Mouse (Mus musculus) olfactory bulb, adult 2 months (tissue): ENCODE measurements around the gene Dlx6. TPM values are rescaled to one million over a fixed set of nuclear protein-coding genes. Genes with fewer than 3 reads are reported as not detected.
A peak's percentile ranks its signal among the peaks of the same experiment; 100 is the strongest.

Experiments used
- H3K27ac ChIP-seq: fragments of 200-500 bp; 2 replicates; pipeline ENCODE4 v1.5.1; 2012; ENCODE audit warnings: low read depth, low read length; ENCODE audit not compliant: insufficient read depth
- H3K4me1 ChIP-seq: fragments of 200-500 bp; 2 replicates; pipeline ENCODE4 v1.6.1; 2012; ENCODE audit warnings: low read length; ENCODE audit not compliant: control insufficient read depth, insufficient read depth
- H3K4me3 ChIP-seq: fragments of 200-500 bp; 2 replicates; pipeline ENCODE4 v1.5.1; 2012; ENCODE audit warnings: mild to moderate bottlenecking, low read depth, low read length, moderate library complexity; ENCODE audit not compliant: insufficient read depth
- CTCF ChIP-seq: fragments of 200-500 bp; IDR thresholded peaks from 2 replicates; pipeline ENCODE4 v1.5.1; 2012; ENCODE audit warnings: low read depth, mild to moderate bottlenecking, low read length, moderate library complexity; ENCODE audit not compliant: insufficient read depth
- POLR2A ChIP-seq: fragments of 200-500 bp; IDR thresholded peaks from 2 replicates; pipeline ENCODE4 v1.6.1; 2012; ENCODE audit warnings: mild to moderate bottlenecking, low read depth, low read length, moderate library complexity; ENCODE audit not compliant: insufficient read depth
- WGBS: fragments of 180-500 bp; shearing (Covaris S2); methylation state at CpG from one replicate; pipeline ENCODE4 v1.1.7; 2018; 5-methylcytosine and 5-hydroxymethylcytosine counted together
- polyA plus RNA-seq: library from polyadenylated mRNA; stranded (reverse); fragments of >200 nt; gene quantifications from 2 replicates; pipeline ENCODE4 v1.2.4, GENCODE M21; 2012; ENCODE audit warnings: low replicate concordance; ENCODE audit not compliant: missing spikeins, insufficient read depth, insufficient read length

The Dlx6 gene
- polyA plus RNA-seq, 1 experiment: not detected

DNA sequence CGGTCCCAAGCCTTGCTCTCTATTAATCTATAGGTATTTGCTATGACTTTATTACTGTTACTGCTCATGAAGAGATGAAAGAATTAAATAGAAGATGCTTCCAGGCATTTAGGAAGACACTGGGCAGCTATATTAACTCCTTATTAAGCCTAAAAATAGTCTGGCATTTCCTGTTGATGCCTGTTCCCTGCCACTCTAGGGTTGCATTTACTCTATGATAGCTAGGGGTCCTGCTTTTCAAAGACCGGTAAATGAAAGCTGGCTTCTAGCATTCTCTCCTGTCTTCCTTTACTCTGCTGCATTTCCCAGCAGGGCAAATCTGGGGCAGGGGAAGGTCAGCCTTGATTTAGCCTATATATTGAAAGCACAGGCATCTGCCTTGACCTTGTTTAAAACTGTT is 5.4 kb upstream of the Dlx6 start:
- Histone ChIP-seq H3K27ac (peak overlapping the region; percentile 99), H3K4me3 (no peak overlapping the region), H3K4me1 (peaks cover 11% of the 10 kb centered on the region)
- WGBS: 8% methylated on average over 2 of the region's 2 CpGs
- no peak for TF ChIP-seq CTCF
- TF ChIP-seq POLR2A: no peak

DNA sequence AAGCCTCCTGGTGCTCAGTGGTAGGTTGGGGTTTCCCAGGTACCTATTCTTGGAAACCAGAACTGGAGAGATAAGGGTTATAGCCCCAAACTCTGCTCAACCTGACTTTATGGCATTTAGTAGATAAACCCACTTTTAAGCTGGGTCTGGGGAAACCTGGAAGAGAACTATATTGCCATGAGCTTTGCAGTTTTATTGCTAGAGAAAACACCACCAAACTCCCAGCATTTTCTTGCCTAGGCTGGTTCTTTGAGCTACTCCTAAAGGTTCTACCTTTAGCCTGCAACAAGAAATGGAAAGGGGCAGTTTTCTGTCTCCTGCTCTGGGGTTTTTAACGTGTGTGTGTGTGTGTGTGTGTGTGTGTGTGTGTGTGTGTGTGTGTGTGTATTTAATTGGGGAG is 4.6 kb upstream of the Dlx6 start:
- H3K4me3 ChIP-seq: no peak overlapping the region
- peaks cover 11% of the 10 kb centered on the region for H3K4me1 ChIP-seq
- peak overlapping the region; percentile 99 for H3K27ac ChIP-seq
- TF ChIP-seq POLR2A (no peak), CTCF (no peak)
- WGBS: 0% methylated on average over 1 of the region's 1 CpGs

DNA sequence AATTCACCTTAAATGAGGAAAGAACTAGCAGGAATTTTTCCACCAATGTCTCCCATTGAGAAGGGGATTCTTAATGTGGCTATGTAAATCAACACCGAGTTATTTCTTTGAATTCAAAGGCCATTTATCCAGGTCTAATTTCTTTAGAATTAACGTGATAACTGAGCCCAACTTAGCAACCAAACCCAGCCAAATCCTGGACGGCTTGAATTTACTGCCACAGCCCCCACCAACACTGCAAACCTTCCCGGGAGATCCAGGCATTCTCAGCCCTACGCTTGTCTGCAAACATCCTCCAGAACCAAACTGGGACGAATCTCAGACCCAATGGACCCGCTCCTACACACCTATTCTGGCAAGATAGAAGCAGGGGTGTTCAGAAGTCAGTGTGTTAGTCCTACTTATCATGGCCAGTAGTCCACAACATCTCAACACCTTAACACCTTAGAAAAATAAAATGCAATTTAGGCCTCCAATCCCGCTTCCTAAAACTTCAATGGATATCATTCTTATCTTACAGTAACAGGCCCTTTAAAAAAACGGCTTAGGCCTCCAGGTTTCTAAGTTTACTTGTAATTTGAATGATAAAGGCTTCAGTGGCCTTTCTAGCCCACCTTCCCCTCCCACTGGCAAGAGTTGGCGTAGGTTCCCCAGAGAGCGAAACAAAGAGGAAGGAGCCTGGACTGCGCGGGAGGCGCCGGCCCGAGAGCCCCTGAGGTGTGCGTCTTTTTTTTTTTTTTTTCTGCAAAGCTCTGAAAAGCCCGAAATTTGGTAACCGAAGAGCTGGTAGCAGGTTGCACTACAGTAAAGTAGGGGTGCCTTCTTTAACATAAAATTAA is 3.8 kb upstream of the Dlx6 start:
- H3K27ac ChIP-seq: peak overlapping the region; percentile 99
- 2% methylated on average over 19 of the region's 19 CpGs for WGBS
- no peak for TF ChIP-seq CTCF
- TF ChIP-seq POLR2A: no peak
- H3K4me3 ChIP-seq: peak overlapping the region; percentile 81
- H3K4me1 ChIP-seq: peaks cover 8% of the 10 kb centered on the region

DNA sequence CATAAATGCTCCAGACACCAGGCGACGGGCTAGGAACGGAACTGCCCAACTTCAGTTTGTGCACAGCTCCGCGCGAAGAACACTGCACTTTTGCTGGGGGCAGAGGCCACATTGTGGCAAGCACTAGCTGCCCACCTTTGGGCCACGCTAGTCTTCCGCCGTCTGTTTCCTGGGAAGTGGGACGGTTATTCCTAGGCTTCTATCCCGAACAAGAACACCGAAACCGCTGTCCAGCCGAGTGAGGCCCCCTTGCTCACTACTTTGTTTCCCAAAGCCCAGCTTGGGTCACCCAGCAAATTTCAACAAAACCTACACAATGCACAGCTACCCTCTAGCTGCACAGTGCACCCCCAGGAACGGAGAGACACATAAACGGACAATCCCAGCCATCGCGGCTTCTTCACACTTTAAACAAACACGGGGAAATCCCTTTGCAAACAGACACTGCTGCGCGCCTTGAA is 3.2 kb upstream of the Dlx6 start:
- WGBS: 1% methylated on average over 21 of the region's 21 CpGs
- no peak for TF ChIP-seq POLR2A
- Histone ChIP-seq H3K4me3 (peak overlapping the region; percentile 81), H3K4me1 (peaks cover 6% of the 10 kb centered on the region), H3K27ac (peak overlapping the region; percentile 99)

DNA sequence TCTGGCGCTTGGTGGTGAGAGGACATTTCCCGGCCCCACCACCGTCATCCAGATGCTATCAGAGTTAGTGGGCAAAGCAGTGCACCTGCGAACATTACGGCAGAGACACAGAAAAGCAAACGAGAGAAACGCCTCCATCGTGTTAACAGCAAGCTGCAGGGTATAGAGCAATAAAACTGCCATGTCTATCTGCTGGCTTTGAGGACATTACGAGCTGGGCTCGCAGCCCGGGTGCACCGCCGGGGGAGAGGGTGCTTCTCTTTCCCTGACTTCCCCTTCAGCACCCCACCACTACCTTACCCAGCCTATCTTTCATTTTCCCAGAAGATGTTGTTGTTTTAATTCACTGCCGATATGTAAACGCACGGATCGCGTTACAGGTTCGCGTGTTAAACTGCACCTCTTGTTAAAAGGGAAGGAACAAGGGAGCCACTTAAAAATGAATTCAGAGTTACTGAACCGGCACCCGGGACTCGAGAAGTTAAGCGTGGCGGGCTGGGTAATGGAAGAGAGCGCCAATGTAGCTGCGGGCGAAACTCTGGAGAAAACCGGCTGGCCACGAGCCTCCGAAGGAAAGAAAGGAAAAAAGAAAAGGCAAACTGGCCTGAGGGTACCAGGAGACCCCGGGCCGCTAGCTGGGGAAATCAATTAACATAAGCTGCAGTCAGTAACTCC is 2.6 kb upstream of the Dlx6 start:
- peak overlapping the region; percentile 99 for H3K27ac ChIP-seq
- WGBS: under 1% methylated on average over 33 of the region's 33 CpGs
- no peak for TF ChIP-seq POLR2A
- no peak for TF ChIP-seq CTCF
- peak overlapping the region; percentile 81 for H3K4me3 ChIP-seq
- H3K4me1 ChIP-seq: peaks cover 6% of the 10 kb centered on the region

DNA sequence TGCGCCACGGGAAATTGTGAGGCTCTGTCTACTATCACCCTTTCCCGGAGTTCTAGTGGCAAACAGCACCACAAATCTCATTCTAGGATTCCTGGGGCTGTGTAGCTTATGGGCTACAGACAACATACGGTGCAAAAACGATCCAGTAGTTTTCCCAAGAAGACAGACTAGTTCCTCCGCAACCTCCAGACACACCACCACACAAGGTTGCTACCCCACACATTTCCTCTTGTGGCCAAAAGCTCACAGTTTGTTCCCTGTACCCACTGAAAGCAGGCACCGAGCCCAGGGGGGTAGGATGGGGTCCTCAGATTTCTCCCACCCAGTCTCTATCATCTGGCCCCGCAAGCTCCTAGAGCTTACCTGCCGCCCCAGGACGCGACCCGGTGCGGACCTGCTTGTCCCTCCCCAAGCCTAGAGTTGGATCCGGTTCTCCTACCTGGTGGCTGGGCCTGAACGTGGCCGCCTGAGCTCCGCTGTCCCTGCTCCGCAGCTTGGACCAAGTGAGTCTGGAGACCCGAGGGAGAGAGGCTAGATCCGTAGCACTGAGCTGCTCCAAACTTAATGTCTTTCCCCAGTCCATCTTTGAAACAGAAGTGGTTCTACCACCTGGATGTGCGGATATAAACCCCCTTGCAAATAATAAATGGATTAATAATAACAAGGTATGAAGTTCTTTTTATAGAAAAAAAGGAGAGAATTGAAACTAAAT is 1.9 kb upstream of the Dlx6 start:
- TF ChIP-seq CTCF: no peak
- TF ChIP-seq POLR2A: no peak
- peak overlapping the region; percentile 99 for H3K27ac ChIP-seq
- under 1% methylated on average over 21 of the region's 21 CpGs for WGBS
- 0 out of 2 replicates have a peak, but pooled peaks cover 2% of the 10 kb centered on the region for H3K4me1 ChIP-seq
- H3K4me3 ChIP-seq: peak overlapping the region; percentile 81

DNA sequence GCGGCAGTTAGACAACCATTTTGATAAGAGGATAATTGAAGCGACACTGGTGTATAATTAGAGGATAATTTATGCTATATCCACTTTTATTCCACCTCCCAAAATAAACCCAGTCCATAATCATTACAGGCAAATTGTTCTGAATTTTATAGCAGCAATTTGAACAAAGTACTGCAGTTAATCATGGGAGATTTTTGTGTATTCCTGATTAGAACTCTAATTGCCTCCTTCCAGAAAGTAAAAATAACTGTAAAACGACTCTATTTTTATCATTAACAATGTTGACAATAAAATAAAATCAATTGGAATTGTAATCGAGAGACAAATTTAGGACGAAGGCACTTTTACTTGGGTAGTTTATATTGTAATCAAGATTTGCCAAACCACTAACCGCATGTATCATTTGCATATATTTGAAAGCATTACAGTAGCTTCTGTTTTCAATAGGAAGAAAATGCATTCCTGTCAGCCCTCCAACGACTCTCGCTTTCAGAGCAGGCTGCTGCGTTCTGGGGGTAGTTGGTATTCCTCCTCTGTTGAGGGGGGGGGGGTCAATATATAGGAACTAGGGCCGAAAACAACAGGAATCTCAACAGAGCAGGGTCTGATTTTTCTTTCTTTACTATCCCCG is 1.2 kb upstream of the Dlx6 start:
- H3K4me3 ChIP-seq: peak overlapping the region; percentile 79
- 2% methylated on average over 11 of the region's 11 CpGs for WGBS
- H3K27ac ChIP-seq: peak overlapping the region; percentile 85

DNA sequence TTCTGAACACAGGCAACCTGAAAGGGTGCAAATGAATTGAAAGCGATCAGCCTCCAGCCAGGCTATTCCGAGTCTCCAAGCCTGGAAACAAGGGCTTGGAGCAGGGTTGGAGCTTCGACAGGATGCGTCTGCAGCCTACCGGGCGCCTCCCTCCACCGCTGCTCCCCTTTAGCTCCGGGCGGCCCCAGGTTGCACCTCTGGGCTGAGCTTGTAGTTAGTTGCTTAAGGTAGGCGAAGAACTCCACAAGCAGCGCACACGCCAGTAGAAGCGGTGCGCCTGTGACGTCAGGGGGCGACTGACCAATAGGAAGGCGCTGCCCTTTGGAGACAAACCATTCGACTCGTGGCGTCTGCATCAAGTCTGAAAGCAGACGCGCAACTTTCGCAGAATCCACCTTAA is 523 bp upstream of the Dlx6 start:
- TF ChIP-seq CTCF: no peak
- peak; percentile 94 for TF ChIP-seq POLR2A
- Histone ChIP-seq H3K27ac (peak overlapping the region; percentile 85), H3K4me3 (peak overlapping the region; percentile 79), H3K4me1 (no peaks in the 10 kb centered on the region)
- WGBS: under 1% methylated on average over 23 of the region's 23 CpGs

More for the DNA sequence above, 1.2 kb upstream of the Dlx6 start:
- TF ChIP-seq CTCF: no peak
- no peak for TF ChIP-seq POLR2A
- no peaks in the 10 kb centered on the region for H3K4me1 ChIP-seq
